Mouse (Mus musculus) forebrain, embryonic 14.5 days (tissue): ENCODE data around the gene Serpina7. TPM values are rescaled to one million over a fixed set of nuclear protein-coding genes. Genes with fewer than 3 reads are reported as not detected.

Source experiments
- ATAC-seq: fragments of 200-750 bp; cut with Nextera tagmentation; 2 replicates; pipeline ENCODE4 v1.8.0; 2017; ENCODE audit warnings: mild to moderate bottlenecking, moderate library complexity
- DNase-seq: peaks from one replicate; pipeline ENCODE4 v3.0.0-alpha.2; 2015; ENCODE audit warnings: low spot score
- H3K27ac ChIP-seq: fragments of 300-500 bp; sonication (generic); 2 replicates; pipeline ENCODE4 v1.5.1; 2014; ENCODE audit warnings: low read depth, mild to moderate bottlenecking, control low read depth, low read length, moderate library complexity
- H3K27me3 ChIP-seq: fragments of 300-500 bp; sonication (generic); replicated peaks from 2 replicates; pipeline ENCODE4 v1.6.1; 2014; ENCODE audit warnings: low read length, control low read depth, mixed read lengths; ENCODE audit not compliant: control insufficient read depth, insufficient read depth
- H3K36me3 ChIP-seq: fragments of 300-500 bp; sonication (generic); 2 replicates; pipeline ENCODE4 v1.6.1; 2014; ENCODE audit warnings: low read length, control low read depth; ENCODE audit not compliant: control insufficient read depth, insufficient read depth
- H3K4me1 ChIP-seq: fragments of 300-500 bp; sonication (generic); 2 replicates; pipeline ENCODE4 v1.6.1; 2014; ENCODE audit warnings: antibody characterized with exemption, low read length, control low read depth; ENCODE audit not compliant: control insufficient read depth, insufficient read depth
- H3K4me2 ChIP-seq: fragments of 300-500 bp; sonication (generic); 2 replicates; pipeline ENCODE4 v1.6.1; 2014; ENCODE audit warnings: mild to moderate bottlenecking, control low read depth, low read length
- H3K4me3 ChIP-seq: fragments of 300-500 bp; sonication (generic); 2 replicates; pipeline ENCODE4 v1.5.1; 2014; ENCODE audit warnings: low read depth, low read length, control low read depth
- H3K9ac ChIP-seq: fragments of 300-500 bp; sonication (generic); 2 replicates; pipeline ENCODE4 v1.6.1; 2014; ENCODE audit warnings: mild to moderate bottlenecking, low read length, control low read depth, moderate library complexity
- H3K9me3 ChIP-seq: fragments of 300-500 bp; sonication (generic); replicated peaks from 2 replicates; pipeline ENCODE4 v1.6.1; 2016; ENCODE audit warnings: low read length, control low read depth, mixed read lengths; ENCODE audit not compliant: control insufficient read depth
- WGBS: fragments of 180-500 bp; shearing (Covaris S2); extraction: QIAGEN DNeasy Blood & Tissue Kit; methylation state at CpG from one replicate; pipeline ENCODE4 v1.1.7; 2014; 5-methylcytosine and 5-hydroxymethylcytosine counted together
- polyA plus RNA-seq: library from polyadenylated mRNA; unstranded; fragments of >200 nt; fragmentation: Nextera tagmentation; extraction: Ambion mirVana; gene quantifications from 2 replicates; pipeline ENCODE4 v1.2.1, GENCODE M21; 2014

Serpina7 gene
- polyA plus RNA-seq, 1 experiment from 2014 or later: not detected

- 70% methylated on average over 2 of the region's 2 CpGs for WGBS
- Histone ChIP-seq H3K9me3 (no peaks in the 10 kb centered on the region), H3K9ac (no peak overlapping the region), H3K4me3 (no peak overlapping the region), H3K27me3 (no peaks in the 10 kb centered on the region), H3K4me1 (no peaks in the 10 kb centered on the region), H3K4me2 (no peak overlapping the region), H3K36me3 (no peaks in the 10 kb centered on the region), H3K27ac (no peak overlapping the region)
- DNase-seq (no peak), ATAC-seq (no peak)
These were observed 45.7 kb downstream of the Serpina7 start for GRCm38 (mm10) chrX:139039314-139039713.

- Histone ChIP-seq H3K27ac (no peak overlapping the region), H3K36me3 (no peaks in the 10 kb centered on the region), H3K4me2 (no peak overlapping the region), H3K9me3 (no peaks in the 10 kb centered on the region), H3K4me3 (no peak overlapping the region), H3K9ac (no peak overlapping the region), H3K4me1 (no peaks in the 10 kb centered on the region), H3K27me3 (no peaks in the 10 kb centered on the region)
- DNase-seq (no peak), ATAC-seq (no peak)
- WGBS: 89% methylated on average over 1 of the region's 1 CpGs
These were observed 47.4 kb downstream of the Serpina7 start for GRCm38 (mm10) chrX:139037666-139038065.

Other genes starting within 250 kb of the Serpina7 start
- gene Nrk, start 170.8 kb downstream of the Serpina7 start, polyA plus RNA-seq: 0.53 and 0.73 TPM in 2 replicates
- not detected in 2 replicates for gene 4930513O06Rik, start 1.0 kb upstream of the Serpina7 start, polyA plus RNA-seq
- gene 4933428M09Rik, start 94.0 kb upstream of the Serpina7 start, polyA plus RNA-seq: not detected in 2 replicates
- 8.9 and 9.5 TPM in 2 replicates for gene Mum1l1, start 124.8 kb upstream of the Serpina7 start, polyA plus RNA-seq
- not detected in 2 replicates for gene Trap1a, start 248.4 kb upstream of the Serpina7 start, polyA plus RNA-seq